Comparison of ENCODE assay signal across 10 mouse cellular contexts in genomic region chr7:129425554-129425953, GRCm38 (mm10).
DNase-seq lines count a peak whose midpoint lies in the region; ATAC-seq lines count a peak whose summit lies in the region.
"Had no signal": no experiment of that assay in that cellular context is flagged by ENCODE, and none has a peak within 500 bp of the region (broad histone marks: within the 10 kb centered on the region; RNA-seq: fewer than 3 reads in every experiment).

No protein-coding gene starts in this region.

- DNase-seq in heart, postnatal 10 days, result peak; percentile 20 to 34
- DNase-seq in neural tube, embryonic 10.5 days (ENCODE audit: extremely low spot score, low spot score), result peak; percentile 27
- DNase-seq in embryo, embryonic 11 days, result peak; percentile 70
- peak; percentile 37 for DNase-seq in retina, embryonic 14.5 days (ENCODE audit: low spot score)
- DNase-seq in thymus, postnatal 36 days, result no peak
- DNase-seq: gastrocnemius, postnatal 14 days; heart, postnatal 36 days had no signal

- H3K27ac ChIP-seq in heart, embryonic 12.5 days (ENCODE audit: poor library complexity, severe bottlenecking), result no peak overlapping the region
- H3K27ac ChIP-seq in neural tube, embryonic 15.5 days (replicated peaks), result no peak overlapping the region

- no peak overlapping the region for H3K4me3 ChIP-seq in heart, embryonic 12.5 days
- no peak overlapping the region for H3K4me3 ChIP-seq in neural tube, embryonic 15.5 days (replicated peaks)

- no peaks in the 10 kb centered on the region for H3K27me3 ChIP-seq in heart, embryonic 12.5 days (replicated peaks)
- no peaks in the 10 kb centered on the region for H3K27me3 ChIP-seq in neural tube, embryonic 15.5 days (replicated peaks)

- no peak overlapping the region for H3K4me2 ChIP-seq in heart, embryonic 12.5 days
- H3K4me2 ChIP-seq in neural tube, embryonic 15.5 days, result no peak overlapping the region

- H3K9ac ChIP-seq in heart, embryonic 12.5 days, result no peak overlapping the region
- no peak overlapping the region for H3K9ac ChIP-seq in neural tube, embryonic 15.5 days (replicated peaks)

- H3K36me3 ChIP-seq in heart, embryonic 12.5 days, result no peaks in the 10 kb centered on the region
- no peaks in the 10 kb centered on the region for H3K36me3 ChIP-seq in neural tube, embryonic 15.5 days

- no peaks in the 10 kb centered on the region for H3K9me3 ChIP-seq in heart, embryonic 12.5 days (replicated peaks)
- no peaks in the 10 kb centered on the region for H3K9me3 ChIP-seq in neural tube, embryonic 15.5 days (replicated peaks)

- no peaks in the 10 kb centered on the region for H3K4me1 ChIP-seq in heart, embryonic 12.5 days (replicated peaks)
- no peaks in the 10 kb centered on the region for H3K4me1 ChIP-seq in neural tube, embryonic 15.5 days

- ATAC-seq in heart, embryonic 12.5 days (ENCODE audit: insufficient number of reproducible peaks, low FRiP score), result no peak
- no peak for ATAC-seq in neural tube, embryonic 15.5 days (ENCODE audit: low FRiP score)
- no peak for ATAC-seq in granulocyte monocyte progenitor cell, adult 5-6 weeks (replicated peaks; ENCODE audit: poor library complexity, severe bottlenecking)

- intact Hi-C loops in heart, postnatal 10 days (cut with DNase I), result no loop called here

- WGBS in heart, embryonic 12.5 days, result 12% methylated on average over 2 of the region's 2 CpGs
- 20% methylated on average over 2 of the region's 2 CpGs for WGBS in neural tube, embryonic 15.5 days

Comparison
In these comparisons a context has a peak if more than half of its experiments do, and no peak if none do; other contexts are left out.
1. DNase-seq: peak in heart, postnatal 10 days (2 of 2), neural tube, embryonic 10.5 days (single experiment), embryo, embryonic 11 days (single experiment) and retina, embryonic 14.5 days (single experiment); none in thymus, postnatal 36 days (0 of 2).